Mouse (Mus musculus): ENCODE results near the gene Panx2. TPM values are rescaled to one million over a fixed set of nuclear protein-coding genes. Genes with fewer than 3 reads are reported as not detected.

Panx2 gene
- polyA plus RNA-seq, 1 experiment from 2014 or later: 2.1 TPM

DNA sequence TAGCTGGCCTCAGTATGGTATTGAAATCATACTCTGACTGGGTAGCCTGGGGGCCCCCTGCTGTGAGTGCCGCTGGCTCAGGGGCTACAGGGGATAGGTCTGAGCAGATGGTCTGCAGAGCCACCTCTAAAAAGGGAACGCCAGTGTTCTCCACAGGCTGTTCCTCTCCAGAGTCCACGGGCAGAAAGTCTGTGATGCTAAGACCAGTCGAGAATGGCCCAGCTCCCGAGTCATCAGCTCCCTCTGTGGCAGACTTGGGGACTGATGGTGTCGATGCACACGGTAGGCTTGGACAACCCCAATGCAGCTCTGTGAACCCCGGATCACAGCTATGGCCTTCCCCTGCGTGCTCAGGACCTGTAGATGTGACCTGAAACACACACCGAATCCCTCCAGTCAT lies 44.4 kb downstream of the Panx2 start:
- H3K9me3 ChIP-seq (replicated peaks): no peaks in the 10 kb centered on the region
- H3K36me3 ChIP-seq: peaks cover 99% of the 10 kb centered on the region
- no peak for ATAC-seq (ENCODE audit: low FRiP score)
- 85% methylated on average over 10 of the region's 10 CpGs for WGBS
- H3K4me3 ChIP-seq: no peak overlapping the region
- H3K27ac ChIP-seq: no peak overlapping the region
- no peaks in the 10 kb centered on the region for H3K27me3 ChIP-seq
- no peak overlapping the region for H3K9ac ChIP-seq
- H3K4me2 ChIP-seq (replicated peaks): no peak overlapping the region
- no peaks in the 10 kb centered on the region for H3K4me1 ChIP-seq

DNA sequence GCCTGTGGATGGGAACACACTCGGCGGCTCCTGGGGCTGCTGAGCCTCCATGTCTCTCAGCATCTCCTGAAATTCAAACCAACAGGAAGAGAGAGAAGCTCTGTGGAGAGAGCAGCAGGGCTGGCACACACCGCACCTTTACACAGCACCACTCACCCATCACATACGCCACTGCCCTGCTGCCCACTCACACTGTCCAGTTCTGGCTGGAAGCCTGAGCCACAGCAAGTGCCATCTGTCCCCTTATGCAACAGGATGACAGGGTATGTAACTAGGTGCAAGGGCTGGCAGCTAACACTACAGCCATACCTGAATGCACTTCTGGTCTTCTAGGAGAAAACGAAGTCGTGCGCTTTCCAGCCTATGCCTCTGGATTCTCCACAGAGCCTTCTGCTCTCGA lies 44.9 kb downstream of the Panx2 start:
- no peaks in the 10 kb centered on the region for H3K4me1 ChIP-seq
- no peak overlapping the region for H3K4me2 ChIP-seq (replicated peaks)
- no peak for ATAC-seq (ENCODE audit: low FRiP score)
- WGBS: 97% methylated on average over 8 of the region's 8 CpGs
- no peak overlapping the region for H3K9ac ChIP-seq
- H3K4me3 ChIP-seq: no peak overlapping the region
- H3K36me3 ChIP-seq: peaks cover 99% of the 10 kb centered on the region
- H3K9me3 ChIP-seq (replicated peaks): no peaks in the 10 kb centered on the region
- H3K27ac ChIP-seq: no peak overlapping the region
- no peaks in the 10 kb centered on the region for H3K27me3 ChIP-seq

- Histone ChIP-seq H3K9me3 (replicated peaks) (no peaks in the 10 kb centered on the region), H3K4me3 (no peak overlapping the region), H3K9ac (no peak overlapping the region), H3K4me1 (no peaks in the 10 kb centered on the region), H3K27me3 (no peaks in the 10 kb centered on the region), H3K36me3 (peaks cover 99% of the 10 kb centered on the region), H3K27ac (no peak overlapping the region), H3K4me2 (replicated peaks) (no peak overlapping the region)
- 94% methylated on average over 13 of the region's 13 CpGs for WGBS
- no peak for ATAC-seq (ENCODE audit: low FRiP score)
These were observed 46.5 kb downstream of the Panx2 start for GRCm38 (mm10) chr15:89106073-89106472.

DNA sequence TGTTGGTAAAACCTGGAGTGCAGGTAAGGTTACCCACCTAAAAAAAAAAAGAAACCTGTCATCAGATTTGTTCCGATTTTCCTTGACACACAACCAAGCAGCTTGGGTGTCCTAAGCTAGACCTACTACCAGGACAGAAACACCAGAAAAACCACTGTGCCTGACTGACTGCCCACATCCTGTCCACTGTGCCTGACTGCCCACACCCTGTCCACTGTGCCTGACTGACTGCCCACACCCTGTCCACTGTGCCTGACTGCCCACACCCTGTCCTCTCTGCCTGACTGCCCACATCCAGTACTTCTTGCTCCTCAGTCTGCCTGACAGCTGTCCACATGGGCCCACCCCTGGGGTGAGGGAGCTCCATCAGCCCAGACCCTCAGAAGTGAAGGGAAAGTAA lies 47.4 kb downstream of the Panx2 start:
- Histone ChIP-seq H3K27ac (no peak overlapping the region), H3K27me3 (no peaks in the 10 kb centered on the region), H3K36me3 (peaks cover 98% of the 10 kb centered on the region), H3K4me2 (replicated peaks) (no peak overlapping the region), H3K9me3 (replicated peaks) (no peaks in the 10 kb centered on the region), H3K9ac (no peak overlapping the region), H3K4me1 (no peaks in the 10 kb centered on the region), H3K4me3 (no peak overlapping the region)
- ATAC-seq (ENCODE audit: low FRiP score): no peak
- WGBS: 92% methylated on average over 1 of the region's 1 CpGs

DNA sequence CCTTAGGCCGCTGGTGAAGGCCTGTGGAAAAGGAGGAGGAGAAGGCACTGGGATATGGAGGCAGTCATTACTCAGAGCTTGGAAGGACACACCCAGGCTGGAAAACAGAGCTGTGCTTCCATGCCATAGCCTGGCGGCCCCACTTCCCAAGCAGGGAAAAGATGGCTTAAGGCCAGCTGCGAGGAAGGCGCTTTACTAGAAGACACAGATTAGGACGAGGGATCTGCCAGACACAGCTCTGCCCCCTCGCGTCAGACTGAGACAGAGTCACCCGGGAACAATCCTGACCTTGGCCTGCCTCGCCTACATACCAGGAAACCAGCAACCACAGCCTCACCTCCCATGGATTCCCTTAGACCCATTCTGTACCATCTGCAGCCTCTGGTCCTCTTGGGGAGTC lies 50.6 kb downstream of the Panx2 start:
- no peaks in the 10 kb centered on the region for H3K4me1 ChIP-seq
- H3K4me3 ChIP-seq: no peak overlapping the region
- 84% methylated on average over 9 of the region's 9 CpGs for WGBS
- H3K9me3 ChIP-seq (replicated peaks): no peaks in the 10 kb centered on the region
- no peak overlapping the region for H3K9ac ChIP-seq
- H3K27me3 ChIP-seq: no peaks in the 10 kb centered on the region
- H3K27ac ChIP-seq: no peak overlapping the region
- H3K36me3 ChIP-seq: peaks cover 89% of the 10 kb centered on the region
- no peak for ATAC-seq (ENCODE audit: low FRiP score)
- H3K4me2 ChIP-seq (replicated peaks): no peak overlapping the region

GRCm38 (mm10) chr15:89118007-89118406 lies 58.5 kb downstream of the Panx2 start:
- Histone ChIP-seq H3K4me3 (no peak overlapping the region), H3K36me3 (peaks cover 36% of the 10 kb centered on the region), H3K4me1 (peaks cover 27% of the 10 kb centered on the region), H3K27ac (no peak overlapping the region), H3K4me2 (replicated peaks) (no peak overlapping the region), H3K9ac (no peak overlapping the region), H3K27me3 (no peaks in the 10 kb centered on the region), H3K9me3 (replicated peaks) (no peaks in the 10 kb centered on the region)
- no peak for ATAC-seq (ENCODE audit: low FRiP score)

- H3K27ac ChIP-seq: peak within 1 kb of the TSS; percentile 83
- no peaks in the 10 kb centered on the region for H3K27me3 ChIP-seq
- peaks cover 43% of the 10 kb centered on the region for H3K4me1 ChIP-seq
- peaks cover 15% of the 10 kb centered on the region; the same call in 1 of the 2 replicates for H3K36me3 ChIP-seq
- peak within 1 kb of the TSS; percentile 95 for H3K4me2 ChIP-seq (replicated peaks)
- H3K4me3 ChIP-seq: peak within 1 kb of the TSS; percentile 91
- H3K9me3 ChIP-seq (replicated peaks): no peaks in the 10 kb centered on the region
- H3K9ac ChIP-seq: peak within 1 kb of the TSS; percentile 82
- ATAC-seq (ENCODE audit: low FRiP score): peak; percentile 80
- under 1% methylated on average over 47 of the region's 47 CpGs for WGBS
These were observed 63.3 kb downstream of the Panx2 start, which contains the start of gene Tubgcp6 for GRCm38 (mm10) chr15:89122649-89123366. Gene Tubgcp6 (minus strand): TSS chr15:89123112.

Other genes starting within 250 kb of the Panx2 start
- gene Alg12, start 240.4 kb upstream of the Panx2 start, polyA plus RNA-seq (2016; fragmentation: Nextera tagmentation; extraction: Ambion mirVana): 9.1 and 9.9 TPM in 2 replicates
- gene Creld2, start 240.1 kb upstream of the Panx2 start, polyA plus RNA-seq (2016; fragmentation: Nextera tagmentation; extraction: Ambion mirVana): 65.2 and 74.8 TPM in 2 replicates
- 45.3 and 48.0 TPM in 2 replicates for gene Pim3, start 197.5 kb upstream of the Panx2 start, polyA plus RNA-seq (2016; fragmentation: Nextera tagmentation; extraction: Ambion mirVana)
- not detected in 2 replicates for gene Ttll8, start 105.3 kb upstream of the Panx2 start, polyA plus RNA-seq (2016; fragmentation: Nextera tagmentation; extraction: Ambion mirVana)
- gene Mlc1, start 80.7 kb upstream of the Panx2 start, polyA plus RNA-seq (2016; fragmentation: Nextera tagmentation; extraction: Ambion mirVana): 4.7 and 6.2 TPM in 2 replicates
- not detected in 2 replicates for gene Mov10l1, start 76.8 kb upstream of the Panx2 start, polyA plus RNA-seq (2016; fragmentation: Nextera tagmentation; extraction: Ambion mirVana)
- gene Trabd, start 15.4 kb downstream of the Panx2 start, polyA plus RNA-seq (2016; fragmentation: Nextera tagmentation; extraction: Ambion mirVana): 43.2 and 48.4 TPM in 2 replicates
- 23.9 and 24.8 TPM in 2 replicates for gene Selenoo, start 29.4 kb downstream of the Panx2 start, polyA plus RNA-seq (2016; fragmentation: Nextera tagmentation; extraction: Ambion mirVana)
- gene Tubgcp6, start 63.4 kb downstream of the Panx2 start, polyA plus RNA-seq (2016; fragmentation: Nextera tagmentation; extraction: Ambion mirVana): 22.3 and 22.8 TPM in 2 replicates
- gene Hdac10, start 69.0 kb downstream of the Panx2 start, polyA plus RNA-seq (2016; fragmentation: Nextera tagmentation; extraction: Ambion mirVana): 18.8 and 22.0 TPM in 2 replicates
- 10.0 and 11.4 TPM in 2 replicates for gene Mapk12, start 81.0 kb downstream of the Panx2 start, polyA plus RNA-seq (2016; fragmentation: Nextera tagmentation; extraction: Ambion mirVana)
- 39.0 and 41.9 TPM in 2 replicates for gene Mapk11, start 89.9 kb downstream of the Panx2 start, polyA plus RNA-seq (2016; fragmentation: Nextera tagmentation; extraction: Ambion mirVana)
- 167 and 169 TPM in 2 replicates for gene Plxnb2, start 121.1 kb downstream of the Panx2 start, polyA plus RNA-seq (2016; fragmentation: Nextera tagmentation; extraction: Ambion mirVana)
- 54.6 and 57.7 TPM in 2 replicates for gene Dennd6b, start 136.8 kb downstream of the Panx2 start, polyA plus RNA-seq (2016; fragmentation: Nextera tagmentation; extraction: Ambion mirVana)
- 62.3 and 65.2 TPM in 2 replicates for gene Ppp6r2, start 151.8 kb downstream of the Panx2 start, polyA plus RNA-seq (2016; fragmentation: Nextera tagmentation; extraction: Ambion mirVana)